Mouse (Mus musculus) cerebellum, adult 9-11 months (tissue): Measurements from ENCODE around the gene Chd5.

Experiments
- DNase-seq: peaks from one replicate; pipeline ENCODE4 v3.0.0; 2022

The Chd5 gene

DNA sequence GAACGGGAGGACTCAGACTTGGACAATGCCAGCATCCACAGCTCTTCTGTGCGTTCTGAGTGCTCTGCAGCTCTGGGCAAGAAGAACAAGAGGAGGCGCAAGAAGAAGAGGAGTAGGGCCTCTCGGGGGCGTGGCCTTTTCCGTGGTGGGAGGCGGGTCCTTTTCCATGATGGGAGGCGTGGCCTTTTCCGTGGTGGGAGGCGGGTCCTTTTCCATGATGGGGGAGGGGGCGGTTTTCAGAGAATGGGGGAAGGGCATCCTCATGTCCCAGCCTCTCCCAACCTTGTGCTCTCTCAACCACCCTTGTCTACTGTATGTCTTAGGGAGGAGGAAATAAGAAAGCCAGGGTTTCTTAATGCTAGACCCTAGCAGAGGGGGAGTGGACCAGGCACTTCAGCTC lies 21.2 kb downstream of the Chd5 start:
- no peak for DNase-seq

DNA sequence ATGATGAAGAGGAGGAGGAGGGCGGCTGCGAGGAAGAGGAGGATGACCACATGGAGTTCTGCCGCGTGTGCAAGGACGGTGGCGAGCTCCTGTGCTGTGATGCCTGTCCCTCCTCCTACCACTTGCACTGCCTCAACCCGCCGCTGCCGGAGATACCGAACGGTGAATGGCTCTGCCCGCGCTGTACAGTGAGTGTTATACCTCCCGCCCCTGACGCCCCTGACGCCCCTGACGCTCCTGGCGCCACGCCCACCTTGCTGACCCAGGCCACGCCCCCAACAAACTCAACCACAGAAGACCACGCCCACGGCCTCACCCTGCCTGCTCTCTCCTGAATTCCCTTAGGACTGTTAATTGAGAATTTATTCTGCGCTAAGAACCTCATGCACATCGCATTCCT lies 22.4 kb downstream of the Chd5 start:
- no peak for DNase-seq

DNA sequence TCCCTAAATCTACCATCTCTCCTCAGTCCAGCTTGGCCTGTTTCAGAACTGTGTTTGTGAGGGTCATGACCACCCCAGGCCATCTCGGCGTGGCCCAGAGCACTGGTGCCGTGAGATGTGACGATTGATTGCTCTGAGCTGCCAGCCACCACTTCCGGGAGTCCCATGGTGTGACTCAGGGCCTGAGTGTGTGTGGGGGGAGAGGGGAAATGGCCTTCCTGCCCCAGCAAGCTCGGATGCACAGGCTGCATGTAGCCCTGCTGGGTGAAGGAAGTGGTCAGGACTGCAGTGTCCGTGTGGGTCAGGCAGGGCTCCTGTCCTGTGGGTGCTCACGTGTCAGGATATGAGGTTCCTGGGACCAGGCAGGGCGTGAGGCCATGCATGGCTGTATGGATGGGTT lies 23.7 kb downstream of the Chd5 start:
- no peak for DNase-seq

DNA sequence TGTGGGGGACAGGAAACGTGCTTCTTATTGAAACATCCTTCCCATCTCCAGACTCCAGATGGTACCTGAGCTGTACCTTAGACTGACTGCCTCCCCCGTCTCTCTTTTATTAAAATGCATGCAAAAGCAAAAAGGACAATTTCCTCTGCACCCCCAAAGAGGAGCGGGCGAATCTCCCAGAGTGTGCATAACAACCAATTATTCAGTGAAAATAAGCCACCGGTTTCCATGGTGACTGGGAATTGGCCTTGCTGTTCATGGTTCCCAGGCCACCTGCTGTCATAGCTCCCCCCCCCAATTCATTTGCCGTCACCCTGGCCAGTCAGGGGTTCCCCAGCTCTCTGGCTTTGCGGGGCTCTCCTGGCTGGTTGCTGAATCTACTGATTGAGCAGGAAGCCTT lies 26.8 kb downstream of the Chd5 start:
- no peak for DNase-seq

DNA sequence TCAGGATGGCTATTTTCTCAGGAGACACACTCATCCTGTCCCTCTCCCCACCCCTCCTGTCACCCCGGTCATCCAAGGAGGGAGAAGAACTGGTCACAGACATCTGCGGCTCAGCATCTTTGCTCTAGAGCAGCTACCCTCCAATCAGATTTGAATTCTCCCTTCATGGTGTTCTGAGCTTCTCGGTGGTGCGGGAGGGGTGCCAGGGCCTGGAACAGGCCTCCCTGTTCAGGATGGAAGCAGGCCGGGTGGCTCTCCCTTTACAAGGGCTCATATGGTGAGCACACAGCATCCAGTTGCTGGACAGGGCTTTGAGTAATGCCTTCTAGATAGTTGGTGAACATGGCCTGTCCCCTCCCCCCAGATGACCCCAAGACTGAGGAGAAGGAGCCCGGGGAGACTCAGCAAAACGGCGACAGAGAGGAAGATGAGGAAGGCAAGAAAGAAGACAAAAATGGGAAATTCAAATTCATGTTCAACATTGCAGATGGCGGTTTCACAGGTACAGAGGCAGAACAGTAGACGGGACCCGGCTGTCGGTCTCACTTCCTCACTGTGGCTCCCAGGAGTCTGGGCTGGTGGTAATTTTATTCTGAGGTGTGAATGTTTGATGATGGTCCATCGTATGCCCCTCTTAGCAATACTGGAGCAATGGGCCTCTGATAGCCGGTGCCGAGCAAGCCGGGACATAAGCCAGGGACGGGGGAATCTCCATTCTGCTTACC lies 44.2 kb downstream of the Chd5 start:
- no peak for DNase-seq

DNA sequence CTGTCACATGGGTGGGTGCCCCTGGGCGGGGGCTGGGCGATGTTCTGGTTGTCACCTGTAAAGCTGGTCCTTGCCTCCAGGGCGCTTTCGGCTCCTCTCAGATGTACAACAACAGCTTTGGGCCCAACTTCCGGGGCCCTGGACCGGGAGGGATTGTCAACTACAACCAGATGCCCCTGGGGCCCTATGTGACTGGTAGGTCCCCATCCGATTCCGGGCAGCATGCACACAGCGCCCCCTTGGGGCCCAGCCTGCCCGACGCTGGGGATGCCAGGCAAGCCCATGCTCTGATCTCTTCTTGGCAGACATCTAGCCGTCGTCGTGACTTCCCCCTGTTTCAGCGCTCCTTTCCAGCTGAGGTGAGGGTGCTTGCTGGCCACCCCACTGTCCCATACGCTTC lies 47.2 kb downstream of the Chd5 start:
- DNase-seq = no peak

DNA sequence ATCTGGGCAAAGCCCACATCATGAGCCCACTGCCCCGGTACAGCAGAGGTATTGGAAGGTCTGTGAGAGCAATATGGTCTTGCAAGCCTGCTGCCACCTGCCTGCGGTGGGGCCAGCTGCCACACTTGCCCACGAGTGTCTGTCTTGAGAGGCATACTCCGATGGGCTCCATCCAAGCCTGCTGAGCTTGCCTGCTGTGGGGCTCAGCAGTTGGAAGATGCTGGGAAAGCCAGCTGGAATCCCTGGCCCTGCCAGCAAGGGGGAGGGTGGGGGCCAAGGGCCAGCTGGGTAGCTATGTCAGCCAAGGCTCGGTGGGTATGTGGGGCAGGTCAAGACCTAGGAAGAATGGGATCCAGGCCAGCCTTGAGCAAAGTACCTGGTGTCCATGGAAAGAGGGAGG lies 53.7 kb downstream of the Chd5 start:
- peak; percentile 84 for DNase-seq

DNA sequence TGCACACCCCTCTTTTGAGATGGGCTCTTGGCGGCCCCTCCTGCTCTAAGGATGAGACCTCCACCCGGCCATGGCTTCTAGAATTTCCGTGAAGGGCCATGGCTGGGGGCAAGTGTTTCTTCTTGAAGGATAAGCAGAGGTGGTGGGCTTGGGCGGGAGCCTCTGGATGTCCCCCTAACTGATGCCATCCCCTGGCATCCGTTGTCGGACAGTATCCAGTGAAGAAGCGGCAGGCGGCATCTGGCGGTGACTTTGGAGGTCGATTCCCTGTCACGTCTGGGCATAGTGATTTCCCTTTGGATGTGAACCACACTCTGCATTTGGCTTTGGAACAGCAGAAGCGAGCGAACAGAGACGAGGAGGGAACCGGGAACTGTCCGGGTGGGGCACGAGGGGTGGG lies 54.2 kb downstream of the Chd5 start:
- DNase-seq = no peak

DNA sequence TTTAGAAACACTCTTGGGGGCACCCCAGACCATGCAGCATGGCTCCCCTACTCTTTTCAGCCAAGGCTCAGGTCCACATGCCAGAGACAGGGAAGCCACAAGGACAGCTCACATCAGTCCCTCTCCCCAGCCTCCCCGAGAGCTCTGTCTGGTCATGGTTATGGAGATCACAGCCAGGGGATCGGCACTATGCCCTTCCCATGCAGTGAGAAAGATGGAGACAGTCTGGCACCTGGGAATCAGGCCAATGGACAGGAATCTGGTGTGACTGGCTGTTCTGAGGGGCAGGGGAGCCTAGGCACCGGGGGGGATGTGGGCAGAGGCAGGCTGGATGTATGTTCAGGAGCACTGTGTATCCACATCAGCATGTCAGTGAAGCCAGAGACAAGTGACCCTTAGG lies 60.5 kb downstream of the Chd5 start:
- DNase-seq = peak; percentile 81

DNA sequence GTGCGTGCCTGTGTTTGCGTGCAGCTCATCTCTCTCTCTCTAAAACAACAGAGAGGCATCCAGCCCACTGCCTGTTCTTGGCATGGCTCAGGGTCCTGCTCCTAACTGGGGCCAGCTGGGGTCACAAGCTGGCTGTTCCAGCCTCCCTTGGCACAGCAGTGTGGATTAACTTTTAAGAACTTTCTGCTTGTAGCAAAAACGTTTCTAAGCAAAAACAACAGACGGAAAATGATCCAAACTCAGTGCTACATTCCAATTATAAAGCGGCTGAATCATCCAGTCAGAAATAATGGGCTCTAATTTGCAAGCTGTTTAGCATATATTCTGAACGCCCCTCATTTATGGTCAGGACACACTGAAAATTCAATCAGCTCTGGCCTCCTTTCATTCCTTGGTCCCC lies 66.7 kb downstream of the Chd5 start:
- no peak for DNase-seq

DNA sequence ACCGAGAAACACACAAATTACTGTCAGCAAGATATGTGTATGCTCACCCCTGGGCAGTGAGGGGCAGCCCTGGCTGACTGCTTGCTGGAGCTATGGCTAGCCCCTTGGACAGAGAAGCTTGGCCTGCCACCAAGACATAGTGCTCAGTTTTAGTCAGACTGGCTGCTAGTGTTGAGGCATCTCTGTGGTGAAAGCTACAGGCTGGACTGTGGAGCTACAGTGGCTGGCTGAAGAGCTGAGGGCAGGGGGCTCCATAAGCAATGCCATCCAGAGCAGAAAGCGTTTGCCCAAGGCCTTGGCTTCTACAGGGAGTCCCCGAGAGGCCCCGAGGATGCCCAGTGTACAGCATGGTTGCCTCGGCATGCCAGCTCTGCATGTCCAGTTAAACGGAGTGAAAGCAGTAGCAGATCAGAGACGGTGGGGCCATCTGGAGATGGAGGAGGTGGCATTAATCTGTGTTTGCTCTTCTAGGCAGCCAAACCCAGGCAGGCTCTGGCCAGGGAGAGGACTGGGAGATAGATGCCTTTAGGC lies 67.3 kb downstream of the Chd5 start:
- DNase-seq = no peak

DNA sequence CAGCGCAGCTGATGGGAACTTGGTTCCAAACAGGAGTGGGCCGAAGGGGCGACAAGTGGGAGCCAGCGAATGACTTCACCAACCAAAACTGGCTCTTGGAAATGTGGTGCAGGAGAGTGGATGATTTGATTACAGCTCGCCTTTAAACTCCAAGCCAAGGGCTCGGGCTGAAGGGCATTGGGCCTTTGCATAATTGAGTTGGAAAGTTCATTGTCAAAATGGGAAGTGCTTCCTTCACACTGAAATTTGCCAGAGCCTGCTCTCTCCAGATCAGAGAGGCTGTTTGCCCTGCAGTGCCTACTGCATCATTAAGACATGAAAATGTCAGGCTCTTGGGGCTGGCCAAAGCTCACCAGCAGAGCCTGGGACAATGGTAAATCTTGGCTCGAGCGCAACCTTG lies 68.1 kb downstream of the Chd5 start:
- DNase-seq = no peak

DNA sequence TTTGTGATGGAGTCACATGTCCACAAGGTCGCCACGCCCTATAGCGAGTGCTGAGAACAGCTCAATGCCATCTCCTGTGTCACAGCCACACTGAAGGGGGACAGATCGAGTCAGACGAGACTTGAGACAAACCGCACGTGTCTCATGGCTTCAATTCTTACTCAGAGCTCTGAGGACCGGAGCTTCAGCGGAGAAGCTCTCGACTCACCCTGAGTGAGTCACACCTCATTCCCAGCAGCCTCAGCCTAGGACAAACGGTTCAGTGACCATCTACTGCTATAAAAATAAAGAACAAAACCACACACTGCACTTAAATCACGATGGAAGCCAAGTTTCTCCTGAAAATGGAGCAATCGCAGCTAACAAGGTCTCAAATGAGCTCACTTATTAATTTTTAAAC lies 72.5 kb downstream of the Chd5 start:
- no peak for DNase-seq

DNA sequence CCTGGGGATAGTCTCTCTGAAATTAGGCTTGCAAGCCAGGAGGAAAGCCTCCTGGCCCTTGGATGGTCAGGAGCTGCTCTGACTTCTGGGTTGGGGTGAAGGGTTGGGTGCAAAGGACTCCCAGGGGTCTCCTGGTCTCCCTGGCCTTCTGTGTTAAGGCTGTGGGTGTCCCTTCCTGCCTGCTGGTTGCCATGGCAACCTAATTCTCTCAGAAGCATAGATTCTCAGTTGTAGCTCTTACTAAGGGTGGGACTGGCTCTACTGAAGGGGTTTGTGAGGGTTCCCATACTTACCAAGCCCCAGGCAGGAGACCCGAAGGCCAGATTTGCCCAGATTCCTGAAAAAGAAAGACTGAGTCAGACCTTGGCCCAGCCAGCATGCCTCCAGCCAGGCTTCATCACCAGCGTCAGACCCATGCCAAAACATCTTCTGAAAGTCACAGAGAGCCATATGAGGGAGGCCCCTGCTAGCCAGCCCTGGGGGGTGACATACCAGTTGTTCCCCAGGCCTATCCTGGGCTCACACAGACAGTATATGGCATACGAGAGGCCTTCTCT lies 74.2 kb downstream of the Chd5 start:
- DNase-seq = no peak

DNA sequence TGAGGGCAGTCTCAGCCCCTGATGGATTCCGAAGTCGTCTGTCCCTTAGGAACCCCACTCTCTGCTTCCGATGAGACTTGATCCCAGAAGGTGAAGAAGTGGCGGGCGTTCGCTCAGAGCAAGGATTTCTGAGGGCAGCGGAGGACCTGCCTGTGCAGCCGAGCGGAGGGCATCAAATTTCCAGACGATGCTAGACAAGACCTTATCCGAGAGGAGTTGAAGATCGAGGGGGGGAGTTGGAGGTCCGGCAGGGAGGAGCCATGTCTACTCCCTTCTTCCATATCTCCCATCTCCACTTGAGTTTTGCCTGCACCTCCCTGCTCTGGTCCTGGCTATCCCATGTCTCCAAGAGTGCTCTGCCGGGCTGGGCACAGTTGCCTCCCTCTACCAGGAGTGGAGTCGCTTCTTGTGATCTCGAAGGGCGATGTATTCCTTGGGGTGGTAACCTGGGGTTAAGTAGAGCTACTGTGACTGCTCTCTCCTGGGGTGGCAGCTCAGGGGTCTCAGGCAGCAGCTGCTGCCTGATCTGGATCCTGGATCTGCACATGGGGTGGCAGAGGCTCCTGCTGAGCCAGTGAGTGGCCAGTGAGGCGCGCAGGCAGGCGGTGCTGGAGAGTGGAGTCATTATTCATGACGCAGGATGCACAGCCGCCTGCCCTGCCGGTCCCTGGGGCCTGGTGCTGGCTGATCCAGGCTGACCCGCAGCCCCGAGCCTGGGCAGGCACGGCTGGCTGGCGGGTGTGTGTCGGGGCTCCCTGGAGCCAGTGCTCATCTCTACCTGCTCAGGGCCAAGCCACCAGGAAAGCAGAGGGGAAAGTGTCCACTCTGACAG lies 80.0 kb downstream of the Chd5 start:
- DNase-seq = no peak

DNA sequence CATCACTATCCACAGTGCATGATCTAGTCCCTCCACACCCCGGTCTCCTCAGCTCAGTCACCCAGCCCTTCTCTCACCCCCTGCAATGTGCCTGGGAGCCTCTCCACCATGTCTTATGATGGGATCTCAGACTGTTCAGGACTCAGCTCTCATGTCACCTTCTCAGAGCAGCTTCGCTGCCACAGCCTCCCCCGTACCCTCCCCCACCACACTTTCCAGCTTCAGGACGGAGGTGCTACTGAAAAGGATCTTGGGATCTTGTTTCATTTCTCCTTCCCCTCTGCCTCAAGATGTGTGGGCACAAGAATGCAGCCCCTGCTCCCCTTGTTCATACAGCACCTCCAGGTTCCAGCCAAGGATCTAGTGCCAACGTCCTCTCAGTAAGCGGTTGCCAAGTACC lies 85.1 kb downstream of the Chd5 start:
- DNase-seq = no peak

DNA sequence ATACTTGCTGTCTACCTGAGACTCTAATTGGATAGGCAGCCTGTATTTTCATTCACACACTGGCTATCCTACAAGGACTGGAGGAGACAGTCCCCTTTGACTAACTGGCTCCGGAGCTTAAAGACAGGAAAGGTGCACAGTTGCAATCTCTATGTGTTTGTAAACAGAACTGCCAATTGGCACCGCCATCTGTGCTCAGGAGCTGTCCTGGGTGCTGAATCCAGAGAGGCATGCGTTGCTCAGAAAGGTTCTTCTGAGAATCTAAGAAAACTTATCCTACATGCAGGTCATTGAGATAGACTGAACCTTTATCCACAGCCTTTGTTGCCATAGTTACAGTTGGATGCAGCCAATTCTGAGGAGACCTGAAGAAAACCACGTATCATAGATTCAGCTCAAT lies 85.9 kb downstream of the Chd5 start:
- DNase-seq = no peak

DNA sequence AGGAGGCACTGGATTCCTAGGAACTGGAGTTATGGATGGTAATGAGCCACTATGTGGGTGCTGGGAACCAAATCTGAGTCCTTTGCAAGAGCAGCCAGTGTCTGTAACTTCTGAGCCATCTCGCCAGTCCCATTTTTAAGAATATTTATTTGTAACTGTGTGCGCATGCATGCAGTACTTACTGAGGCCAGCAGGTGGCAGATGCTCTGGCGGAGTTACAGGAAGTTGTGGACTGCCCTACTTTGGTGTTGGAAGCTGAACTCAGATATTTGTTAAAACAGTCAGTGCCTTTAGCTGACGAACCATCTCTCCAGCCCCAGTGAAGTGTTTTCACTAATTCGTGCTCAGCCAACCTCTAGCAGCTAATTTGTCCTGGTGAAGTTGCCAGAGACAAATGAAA lies 86.5 kb downstream of the Chd5 start:
- no peak for DNase-seq

DNA sequence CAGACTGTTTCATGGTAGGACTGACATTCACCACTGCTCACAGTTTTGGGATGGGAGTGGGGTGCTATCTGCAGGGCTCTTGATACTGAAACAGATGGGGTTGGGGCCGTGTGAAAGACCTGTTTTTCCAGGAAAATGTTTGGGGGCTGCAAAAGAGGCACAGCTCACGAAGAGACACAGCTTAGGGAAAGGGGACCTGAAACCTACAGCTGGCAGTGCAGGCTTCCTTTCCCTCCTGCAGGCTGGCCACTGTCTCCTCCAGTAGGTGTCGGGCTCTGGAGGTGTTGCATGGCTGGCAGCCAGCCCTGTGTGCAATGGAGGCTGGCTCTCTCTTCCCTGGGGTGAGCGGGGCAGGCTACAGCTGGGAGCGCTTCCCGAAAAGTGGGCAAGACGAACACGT lies 89.8 kb downstream of the Chd5 start:
- no peak for DNase-seq

DNA sequence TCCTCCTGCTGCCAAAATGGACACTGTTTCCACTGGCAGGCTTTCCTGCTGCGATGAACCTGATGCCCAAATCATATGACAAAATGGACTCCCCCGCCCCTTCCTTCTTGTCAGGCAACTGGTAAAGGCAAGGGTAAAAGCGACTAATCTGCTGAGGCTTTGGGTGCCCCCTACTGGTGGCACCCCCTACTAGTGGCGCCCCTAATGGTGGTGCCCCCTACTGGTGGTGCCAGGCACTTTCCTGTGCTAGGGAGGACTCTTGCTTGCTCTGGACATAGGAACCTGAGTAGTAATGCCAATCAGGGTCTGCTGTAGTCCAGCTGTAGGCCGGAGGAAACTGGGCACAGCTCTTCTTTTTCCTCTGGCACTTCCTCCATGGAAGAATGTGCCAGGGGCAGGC lies 93.9 kb downstream of the Chd5 start:
- DNase-seq = peak; percentile 39

DNA sequence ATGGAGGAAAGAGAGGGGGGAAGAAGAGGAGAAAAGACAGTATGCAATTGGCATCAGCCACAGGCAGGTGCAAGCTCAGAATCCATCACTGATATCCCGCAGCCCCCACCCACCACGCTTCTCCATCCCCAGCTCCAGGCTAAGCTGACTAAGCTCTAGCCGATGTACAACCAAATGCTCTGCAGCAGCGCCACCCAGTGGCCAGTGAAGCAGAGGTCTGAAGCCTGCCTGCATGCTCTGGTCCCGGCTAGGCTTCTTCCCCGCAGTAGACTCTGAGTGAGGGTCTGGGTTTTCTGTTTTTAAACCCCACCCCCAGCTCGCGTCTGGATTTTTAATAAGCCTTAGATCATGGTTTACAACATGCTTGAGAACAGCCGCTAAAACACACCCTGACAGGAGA lies 96.4 kb downstream of the Chd5 start:
- DNase-seq = peak; percentile 86

DNA sequence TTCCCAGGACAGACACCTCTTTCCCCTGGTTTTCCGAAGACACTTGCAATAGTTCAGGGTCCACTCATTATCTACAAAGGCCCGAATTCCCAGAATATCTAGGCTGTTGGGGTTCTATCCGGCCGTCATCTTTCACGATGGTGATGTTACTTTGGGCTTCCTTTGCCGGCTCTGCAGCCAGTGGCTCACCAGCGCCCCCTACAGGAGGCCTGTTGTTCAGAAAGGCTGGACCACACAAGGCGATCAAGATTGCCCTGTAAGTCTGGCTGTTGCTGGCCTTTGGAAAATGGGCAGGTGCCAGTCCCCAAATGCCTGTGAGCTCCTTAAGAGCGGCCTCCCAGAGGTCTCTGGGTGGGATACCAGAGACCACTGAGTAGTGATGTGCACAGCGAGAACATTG lies 96.8 kb downstream of the Chd5 start:
- peak; percentile 79 for DNase-seq
